Mouse (Mus musculus): ENCODE measurements around the gene Naip5. TPM values are rescaled to one million over a fixed set of nuclear protein-coding genes. Genes with fewer than 3 reads are reported as not detected.
"Not testable (repeated sequence)": the region's sequence is repeated elsewhere in the genome, so short reads cannot be mapped to it uniquely, and the experiment has no call there.

Naip5 gene
- polyA plus RNA-seq (2011; ENCODE audit: insufficient read depth, insufficient read length, low replicate concordance, missing spikeins), result 6.8 and 16.8 TPM in 2 replicates

DNA sequence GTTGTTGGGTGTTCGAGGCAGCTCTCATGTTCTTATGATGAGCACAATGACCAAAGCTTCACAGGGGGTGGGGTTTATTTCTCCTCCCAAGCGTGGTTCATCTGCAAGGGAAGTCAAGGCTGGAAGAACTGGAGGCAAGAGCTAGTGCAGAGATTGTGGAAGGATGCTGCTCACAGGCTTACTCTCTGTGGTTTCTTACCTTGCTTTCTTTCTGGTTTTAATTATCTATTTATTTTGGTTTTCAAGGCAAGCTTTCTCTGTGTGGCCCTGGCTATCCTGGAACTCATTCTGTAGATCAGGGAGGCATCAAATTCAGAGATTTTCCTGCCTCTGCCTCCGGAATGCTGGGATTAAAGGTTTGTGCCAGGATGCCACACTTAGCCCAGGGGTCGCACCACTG lies at the start of gene Naip5:
Gene Naip5, minus strand, starts transcription at position 101 of the 400 bp plus-strand sequence.
- peak within 1 kb of the TSS; percentile 65 for H3K27ac ChIP-seq (ENCODE audit: control insufficient read depth, insufficient read depth, low read depth, low read length, poor library complexity)
- peak within 1 kb of the TSS; percentile 56 for H3K4me3 ChIP-seq (replicated peaks; ENCODE audit: control insufficient read depth, low read depth, low read length)
- not testable (repeated sequence) for H3K4me1 ChIP-seq (ENCODE audit: control insufficient read depth, insufficient read depth, low read length)
- WGBS, result 79% methylated on average over 4 of the region's 4 CpGs

GRCm38 (mm10) chr13:100284611-100285010 lies 38.5 kb upstream of the Naip5 start:
- WGBS, result 72% methylated on average over 1 of the region's 1 CpGs
- no peaks in the 10 kb centered on the region for H3K4me1 ChIP-seq (ENCODE audit: control insufficient read depth, insufficient read depth, low read length)
- H3K4me3 ChIP-seq (replicated peaks; ENCODE audit: control insufficient read depth, low read depth, low read length), result no peak overlapping the region
- H3K27ac ChIP-seq (ENCODE audit: control insufficient read depth, insufficient read depth, low read depth, low read length, poor library complexity), result no peak overlapping the region
- TF ChIP-seq POLR2A (IDR thresholded peaks at IDR 0.05; ENCODE audit: borderline replicate concordance, control insufficient read depth, low read depth, low read length) (no peak), CTCF (IDR thresholded peaks at IDR 0.05; ENCODE audit: control insufficient read depth, insufficient read depth, low read length) (no peak)

DNA sequence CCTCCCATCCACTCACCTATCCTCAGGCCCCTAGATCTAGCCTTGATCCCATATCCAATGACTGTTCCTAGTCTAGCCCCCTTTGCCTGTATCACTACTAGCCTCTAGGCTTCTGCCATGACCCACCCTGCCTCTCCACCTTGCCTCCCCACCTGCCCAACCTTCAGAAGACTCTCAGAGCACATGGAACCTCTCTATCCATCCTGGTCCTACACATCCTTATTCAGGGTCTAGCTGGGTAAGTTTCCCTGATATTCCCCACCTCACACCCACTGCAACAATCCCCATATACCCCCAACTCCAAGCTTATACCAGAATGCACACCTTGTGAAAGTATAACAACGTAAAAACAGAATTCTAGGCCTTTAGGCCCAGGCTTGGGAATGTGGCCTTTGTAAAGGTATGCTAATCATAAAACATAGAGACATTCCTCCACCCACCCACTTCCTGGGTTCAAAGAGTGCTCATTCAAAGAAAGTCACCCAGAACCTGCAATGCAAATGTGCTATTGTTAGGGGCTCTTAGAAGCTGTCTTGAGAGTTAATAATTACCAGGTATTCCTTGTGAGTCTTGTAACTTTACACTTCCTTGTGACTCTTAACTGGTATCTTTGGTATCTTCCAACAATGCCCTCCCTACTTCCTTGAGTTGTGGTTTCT lies 25.5 kb upstream of the Naip5 start:
- not testable (repeated sequence) for H3K27ac ChIP-seq (ENCODE audit: control insufficient read depth, insufficient read depth, low read depth, low read length, poor library complexity)

DNA sequence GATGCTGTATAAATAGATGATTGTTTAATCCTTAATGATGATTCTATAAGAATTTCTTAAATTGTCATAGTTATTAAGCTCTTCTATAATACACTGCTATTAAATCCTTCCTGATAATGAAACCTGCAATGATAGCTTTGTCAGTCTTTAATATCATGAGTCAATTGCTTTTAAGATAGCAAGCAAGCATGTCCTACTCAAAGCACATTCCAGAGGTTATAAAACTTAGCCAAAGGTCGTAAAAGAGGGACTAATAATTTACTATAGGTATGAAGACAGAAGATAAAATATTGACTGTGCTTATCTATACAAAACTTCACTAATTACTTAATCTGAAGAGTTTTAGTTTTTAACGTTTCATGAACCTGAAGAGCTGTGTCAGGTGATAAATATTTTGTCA lies 10.9 kb upstream of the Naip5 start:
- H3K4me3 ChIP-seq (replicated peaks; ENCODE audit: control insufficient read depth, low read depth, low read length); H3K27ac ChIP-seq (ENCODE audit: control insufficient read depth, insufficient read depth, low read depth, low read length, poor library complexity); H3K4me1 ChIP-seq (ENCODE audit: control insufficient read depth, insufficient read depth, low read length): not testable (repeated sequence)
- 69% methylated on average over 2 of the region's 2 CpGs for WGBS

More for the DNA sequence above, 25.5 kb upstream of the Naip5 start:
- H3K4me3 ChIP-seq (replicated peaks; ENCODE audit: control insufficient read depth, low read depth, low read length); H3K4me1 ChIP-seq (ENCODE audit: control insufficient read depth, insufficient read depth, low read length): not testable (repeated sequence)
- no CpG with 5 or more reads among the region's 1 CpGs for WGBS

GRCm38 (mm10) chr13:100255925-100256324 lies 9.8 kb upstream of the Naip5 start:
- not testable (repeated sequence) for H3K27ac ChIP-seq (ENCODE audit: control insufficient read depth, insufficient read depth, low read depth, low read length, poor library complexity); H3K4me3 ChIP-seq (replicated peaks; ENCODE audit: control insufficient read depth, low read depth, low read length); H3K4me1 ChIP-seq (ENCODE audit: control insufficient read depth, insufficient read depth, low read length)
- 76% methylated on average over 6 of the region's 6 CpGs for WGBS

- 75% methylated on average over 2 of the region's 2 CpGs for WGBS
- not testable (repeated sequence) for H3K4me3 ChIP-seq (replicated peaks; ENCODE audit: control insufficient read depth, low read depth, low read length); H3K4me1 ChIP-seq (ENCODE audit: control insufficient read depth, insufficient read depth, low read length); H3K27ac ChIP-seq (ENCODE audit: control insufficient read depth, insufficient read depth, low read depth, low read length, poor library complexity)
Measured at GRCm38 (mm10) chr13:100251897-100252296, 5.8 kb upstream of the Naip5 start.

DNA sequence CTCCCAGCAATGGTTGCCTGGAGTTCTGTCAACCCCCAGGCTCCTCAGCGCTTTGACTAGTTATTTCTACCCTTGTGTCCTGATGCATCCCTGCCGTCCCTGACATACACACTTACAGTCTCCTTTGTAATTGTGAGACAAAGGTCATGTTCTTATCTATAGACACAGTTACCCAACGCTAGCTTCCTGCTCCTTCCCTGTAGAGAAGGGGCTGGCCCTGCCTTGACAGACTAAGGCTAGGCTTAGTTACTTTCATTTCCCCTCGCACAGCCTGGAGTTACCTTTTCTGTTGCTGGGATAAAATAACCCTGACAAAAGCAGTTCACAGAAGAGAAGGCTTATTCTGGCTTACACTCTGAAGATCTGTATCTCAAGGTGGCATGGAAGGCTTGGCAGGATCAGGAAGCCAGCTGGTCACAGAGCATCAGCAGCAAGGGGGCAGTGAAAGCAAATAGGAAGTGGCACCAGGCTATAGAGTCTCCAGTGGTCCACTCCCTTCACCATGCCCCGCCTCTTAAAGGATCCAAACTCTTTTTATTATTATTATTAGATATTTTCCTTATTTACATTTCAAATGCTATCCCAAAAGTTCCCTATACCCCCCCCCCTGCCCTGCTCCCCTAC lies 885 bp upstream of the Naip5 start:
- Histone ChIP-seq H3K4me3 (replicated peaks; ENCODE audit: control insufficient read depth, low read depth, low read length) (peak overlapping the region; percentile 56), H3K27ac (ENCODE audit: control insufficient read depth, insufficient read depth, low read depth, low read length, poor library complexity) (peak overlapping the region; percentile 65)
- 15% methylated on average over 5 of the region's 5 CpGs for WGBS
- TF ChIP-seq CTCF (IDR thresholded peaks at IDR 0.05; ENCODE audit: control insufficient read depth, insufficient read depth, low read length), result peak; percentile 12; the same call in 1 of the 2 replicates
- not testable (repeated sequence) for H3K4me1 ChIP-seq (ENCODE audit: control insufficient read depth, insufficient read depth, low read length)

DNA sequence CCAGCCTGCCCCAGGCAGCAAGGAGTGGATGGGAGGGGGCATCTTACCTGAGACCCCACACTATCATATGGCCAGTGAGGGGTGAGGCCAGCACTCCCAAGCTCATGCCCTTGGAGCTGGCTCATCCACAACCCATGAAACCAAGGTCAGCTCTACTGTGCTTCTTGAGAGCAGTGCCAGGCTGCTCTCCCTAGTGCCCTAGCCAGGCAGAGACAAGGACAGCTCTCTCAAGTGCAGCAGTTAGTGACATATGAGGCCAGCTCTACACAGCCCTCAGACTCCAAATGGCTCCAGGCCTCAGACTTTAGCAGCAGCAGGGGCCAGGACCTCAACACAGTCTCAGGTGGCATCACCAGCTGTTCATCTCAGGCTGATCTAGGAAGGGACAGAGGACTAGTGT lies 2.4 kb downstream of the Naip5 start:
- no peak overlapping the region for H3K4me3 ChIP-seq (replicated peaks; ENCODE audit: control insufficient read depth, low read depth, low read length)
- no peak overlapping the region for H3K27ac ChIP-seq (ENCODE audit: control insufficient read depth, insufficient read depth, low read depth, low read length, poor library complexity)
- no peak for TF ChIP-seq POLR2A (IDR thresholded peaks at IDR 0.05; ENCODE audit: borderline replicate concordance, control insufficient read depth, low read depth, low read length)
- no peak for TF ChIP-seq CTCF (IDR thresholded peaks at IDR 0.05; ENCODE audit: control insufficient read depth, insufficient read depth, low read length)
- no peaks in the 10 kb centered on the region; the same call in 1 of the 2 replicates for H3K4me1 ChIP-seq (ENCODE audit: control insufficient read depth, insufficient read depth, low read length)

- 69% methylated on average over 1 of the region's 1 CpGs for WGBS
- H3K4me3 ChIP-seq (replicated peaks; ENCODE audit: control insufficient read depth, low read depth, low read length); H3K4me1 ChIP-seq (ENCODE audit: control insufficient read depth, insufficient read depth, low read length); H3K27ac ChIP-seq (ENCODE audit: control insufficient read depth, insufficient read depth, low read depth, low read length, poor library complexity): not testable (repeated sequence)
Measured at GRCm38 (mm10) chr13:100213683-100214082, 32.4 kb downstream of the Naip5 start.

Measured in bone marrow, adult 2 months (tissue).